Mouse (Mus musculus): ENCODE data around the gene Gm48552. TPM values are rescaled to one million over a fixed set of nuclear protein-coding genes. Genes with fewer than 3 reads are reported as not detected.

Gm48552 gene
- polyA plus RNA-seq, 1 experiment: 0.73 TPM

- peak overlapping the region; percentile 43 for H3ac ChIP-seq (ENCODE audit: control insufficient read depth, insufficient read length)
- peak overlapping the region; percentile 91 for H3K4me3 ChIP-seq
- peak; percentile 26 for TF ChIP-seq POLR2AphosphoS2 (IDR thresholded peaks at IDR 0.05; ENCODE audit: insufficient read length, low read depth)
- TF ChIP-seq MYOD1 (IDR thresholded peaks at IDR 0.05; ENCODE audit: control insufficient read depth in 1 of 3, insufficient read length in 2 of 3, low read depth in 2 of 3): peak in 2 of 3 experiments; percentile 4 to 48
- peak; percentile 9 for TF ChIP-seq POLR2A (IDR thresholded peaks at IDR 0.05; ENCODE audit: insufficient read length, low read depth)
- TF ChIP-seq MYOG (IDR thresholded peaks at IDR 0.05; ENCODE audit: control insufficient read depth in 1 of 3, insufficient read depth in 1 of 3, insufficient read length in 2 of 3, low read depth in 2 of 3): no peak
- TF ChIP-seq USF1 (IDR thresholded peaks at IDR 0.05; ENCODE audit: low read depth): no peak
Measured at GRCm38 (mm10) chr10:81426081-81426671, 37.4 kb downstream of the Gm48552 start.

GRCm38 (mm10) chr10:81426897-81427296, 38.1 kb downstream of the Gm48552 start:
- Histone ChIP-seq H3K4me2 (ENCODE audit: low read depth) (peak overlapping the region; percentile 86), H3K79me2 (ENCODE audit: control insufficient read depth, insufficient read depth) (peaks cover 70% of the 10 kb centered on the region), H3ac (ENCODE audit: control insufficient read depth, insufficient read length) (peak overlapping the region; percentile 43), H3K36me3 (ENCODE audit: control insufficient read depth, insufficient read depth) (no peaks in the 10 kb centered on the region), H3K27me3 (ENCODE audit: control insufficient read depth, insufficient read depth, insufficient read length) (no peaks in the 10 kb centered on the region), H3K4me3 (peak overlapping the region; percentile 91)
- peak; percentile 91 for TF ChIP-seq POLR2AphosphoS2 (IDR thresholded peaks at IDR 0.05; ENCODE audit: insufficient read length, low read depth)
- TF ChIP-seq POLR2A (IDR thresholded peaks at IDR 0.05; ENCODE audit: insufficient read length, low read depth): peak; percentile 86
- TF ChIP-seq USF1 (IDR thresholded peaks at IDR 0.05; ENCODE audit: low read depth): no peak

More at GRCm38 (mm10) chr10:81426081-81426671, 37.4 kb downstream of the Gm48552 start:
- H3K4me2 ChIP-seq (ENCODE audit: low read depth): peak overlapping the region; percentile 97
- H3K27me3 ChIP-seq (ENCODE audit: control insufficient read depth, insufficient read depth, insufficient read length): no peaks in the 10 kb centered on the region
- no peaks in the 10 kb centered on the region for H3K36me3 ChIP-seq (ENCODE audit: control insufficient read depth, insufficient read depth)
- peaks cover 77% of the 10 kb centered on the region for H3K79me2 ChIP-seq (ENCODE audit: control insufficient read depth, insufficient read depth)

GRCm38 (mm10) chr10:81427327-81427726, 38.5 kb downstream of the Gm48552 start:
- peak overlapping the region; percentile 43 for H3ac ChIP-seq (ENCODE audit: control insufficient read depth, insufficient read length)
- H3K27me3 ChIP-seq (ENCODE audit: control insufficient read depth, insufficient read depth, insufficient read length): no peaks in the 10 kb centered on the region
- TF ChIP-seq REST (IDR thresholded peaks at IDR 0.05; ENCODE audit: insufficient read depth, insufficient read length): no peak
- no peak for TF ChIP-seq USF1 (IDR thresholded peaks at IDR 0.05; ENCODE audit: low read depth)
- H3K79me2 ChIP-seq (ENCODE audit: control insufficient read depth, insufficient read depth): peaks cover 65% of the 10 kb centered on the region
- H3K36me3 ChIP-seq (ENCODE audit: control insufficient read depth, insufficient read depth): no peaks in the 10 kb centered on the region
- H3K4me3 ChIP-seq: peak overlapping the region; percentile 91
- H3K4me2 ChIP-seq (ENCODE audit: low read depth): peak overlapping the region; percentile 86

GRCm38 (mm10) chr10:81427804-81428506, 39.1 kb downstream of the Gm48552 start:
- TF ChIP-seq MYOG (IDR thresholded peaks at IDR 0.05; ENCODE audit: control insufficient read depth in 1 of 3, insufficient read depth in 1 of 3, insufficient read length in 2 of 3, low read depth in 2 of 3) (peak in 1 of 3 experiments; percentile 33), E2F4 (IDR thresholded peaks at IDR 0.05; ENCODE audit: insufficient read depth) (no peak), USF1 (IDR thresholded peaks at IDR 0.05; ENCODE audit: low read depth) (no peak), MYOD1 (IDR thresholded peaks at IDR 0.05; ENCODE audit: control insufficient read depth in 1 of 3, insufficient read length in 2 of 3, low read depth in 2 of 3) (peak in 1 of 3 experiments; percentile 51), CEBPB (IDR thresholded peaks at IDR 0.05; ENCODE audit: insufficient read depth, poor library complexity, severe bottlenecking) (no peak)
- Histone ChIP-seq H3ac (ENCODE audit: control insufficient read depth, insufficient read length) (no peak overlapping the region), H3K36me3 (ENCODE audit: control insufficient read depth, insufficient read depth) (no peaks in the 10 kb centered on the region), H3K27me3 (ENCODE audit: control insufficient read depth, insufficient read depth, insufficient read length) (no peaks in the 10 kb centered on the region), H3K4me2 (ENCODE audit: low read depth) (no peak overlapping the region), H3K79me2 (ENCODE audit: control insufficient read depth, insufficient read depth) (peaks cover 59% of the 10 kb centered on the region), H3K4me3 (peak overlapping the region; percentile 91)

GRCm38 (mm10) chr10:81428507-81428870, 39.7 kb downstream of the Gm48552 start:
- Histone ChIP-seq H3ac (ENCODE audit: control insufficient read depth, insufficient read length) (no peak overlapping the region), H3K4me3 (no peak overlapping the region), H3K27me3 (ENCODE audit: control insufficient read depth, insufficient read depth, insufficient read length) (no peaks in the 10 kb centered on the region), H3K36me3 (ENCODE audit: control insufficient read depth, insufficient read depth) (no peaks in the 10 kb centered on the region), H3K79me2 (ENCODE audit: control insufficient read depth, insufficient read depth) (peaks cover 54% of the 10 kb centered on the region), H3K4me2 (ENCODE audit: low read depth) (no peak overlapping the region)
- no peak for TF ChIP-seq SRF (IDR thresholded peaks at IDR 0.05; ENCODE audit: control insufficient read depth, insufficient read length, low read depth)
- no peak for TF ChIP-seq POLR2AphosphoS2 (IDR thresholded peaks at IDR 0.05; ENCODE audit: insufficient read length, low read depth)
- TF ChIP-seq POLR2A (IDR thresholded peaks at IDR 0.05; ENCODE audit: insufficient read length, low read depth): no peak
- TF ChIP-seq MYOG (IDR thresholded peaks at IDR 0.05; ENCODE audit: control insufficient read depth in 1 of 3, insufficient read depth in 1 of 3, insufficient read length in 2 of 3, low read depth in 2 of 3): no peak
- TF ChIP-seq MAX (IDR thresholded peaks at IDR 0.05; ENCODE audit: low read depth): no peak
- TF ChIP-seq TCF12 (IDR thresholded peaks at IDR 0.05; ENCODE audit: insufficient read depth, poor library complexity, severe bottlenecking): no peak
- TF ChIP-seq TCF3 (IDR thresholded peaks at IDR 0.05; ENCODE audit: insufficient read length, low read depth): no peak
- TF ChIP-seq MYOD1 (IDR thresholded peaks at IDR 0.05; ENCODE audit: control insufficient read depth in 1 of 3, insufficient read length in 2 of 3, low read depth in 2 of 3): no peak
- no peak for TF ChIP-seq CEBPB (IDR thresholded peaks at IDR 0.05; ENCODE audit: insufficient read depth, poor library complexity, severe bottlenecking)
- no peak for TF ChIP-seq USF1 (IDR thresholded peaks at IDR 0.05; ENCODE audit: low read depth)
- TF ChIP-seq REST (IDR thresholded peaks at IDR 0.05; ENCODE audit: insufficient read depth, insufficient read length): no peak
- TF ChIP-seq E2F4 (IDR thresholded peaks at IDR 0.05; ENCODE audit: insufficient read depth): no peak

All from myocyte (in vitro differentiated cells).